15 mouse cellular contexts compared by ENCODE assay signal in genomic region chr4:117031105-117031504, GRCm38 (mm10). TPM values are rescaled to one million over a fixed set of nuclear protein-coding genes. Genes with fewer than 3 reads are reported as not detected.
DNase-seq lines count a peak whose midpoint lies in the region; ATAC-seq and TF ChIP-seq lines count a peak whose summit lies in the region.
"Had no signal": no experiment of that assay in that cellular context is flagged by ENCODE, and none has a peak within 500 bp of the region (broad histone marks: within the 10 kb centered on the region; RNA-seq: fewer than 3 reads in every experiment).

No protein-coding gene starts in this region.

- H3K9me3 ChIP-seq in midbrain, postnatal 0 days (ENCODE audit: low read length) = no peaks in the 10 kb centered on the region
- H3K9me3 ChIP-seq in midbrain, embryonic 13.5 days = no peaks in the 10 kb centered on the region
- no peaks in the 10 kb centered on the region for H3K9me3 ChIP-seq in stomach, postnatal 0 days (ENCODE audit: control insufficient read depth, low read length)
- H3K9me3 ChIP-seq: neural tube, embryonic 15.5 days had no signal

- TF ChIP-seq POLR2A in kidney, adult 2 months (IDR thresholded peaks at IDR 0.05; ENCODE audit: low read depth, low read length) = no peak

- no peak for TF ChIP-seq EP300 in stomach, postnatal 0 days (optimal IDR thresholded peaks at IDR 0.05)

- no peak overlapping the region for H3K4me2 ChIP-seq in midbrain, postnatal 0 days (ENCODE audit: low read depth, low read length, poor library complexity, severe bottlenecking)
- no peak overlapping the region for H3K4me2 ChIP-seq in midbrain, embryonic 13.5 days (replicated peaks)
- no peak overlapping the region for H3K4me2 ChIP-seq in stomach, postnatal 0 days (replicated peaks; ENCODE audit: low read depth)
- H3K4me2 ChIP-seq: neural tube, embryonic 15.5 days had no signal

- no peak for ATAC-seq in midbrain, postnatal 0 days (ENCODE audit: low FRiP score)
- no peak for ATAC-seq in midbrain, embryonic 13.5 days
- no peak for ATAC-seq in stomach, postnatal 0 days (ENCODE audit: low FRiP score, low TSS enrichment)
- ATAC-seq: inflammation-experienced regulatory T-cells, adult 6 months had no signal

- H3K4me1 ChIP-seq in kidney, adult 2 months (ENCODE audit: control insufficient read depth, insufficient read depth, low read length) = no peaks in the 10 kb centered on the region
- no peaks in the 10 kb centered on the region for H3K4me1 ChIP-seq in midbrain, postnatal 0 days (ENCODE audit: insufficient read depth, low read length)
- H3K4me1 ChIP-seq in midbrain, embryonic 13.5 days (replicated peaks) = no peaks in the 10 kb centered on the region
- no peaks in the 10 kb centered on the region for H3K4me1 ChIP-seq in stomach, postnatal 0 days (replicated peaks; ENCODE audit: control insufficient read depth, insufficient read depth)
- H3K4me1 ChIP-seq: neural tube, embryonic 15.5 days had no signal

- no peaks in the 10 kb centered on the region for H3K27me3 ChIP-seq in kidney, adult 2 months (replicated peaks; ENCODE audit: control insufficient read depth, insufficient read depth, low read length)
- H3K27me3 ChIP-seq in midbrain, postnatal 0 days (ENCODE audit: insufficient read depth, low read length) = no peaks in the 10 kb centered on the region
- H3K27me3 ChIP-seq in midbrain, embryonic 13.5 days = no peaks in the 10 kb centered on the region
- no peaks in the 10 kb centered on the region for H3K27me3 ChIP-seq in stomach, postnatal 0 days (ENCODE audit: control insufficient read depth, insufficient read depth, low read length)
- H3K27me3 ChIP-seq: neural tube, embryonic 15.5 days had no signal

- no peaks in the 10 kb centered on the region; the same call in 1 of the 2 replicates for H3K36me3 ChIP-seq in kidney, adult 2 months (ENCODE audit: control insufficient read depth, insufficient read depth, low read length)
- H3K36me3 ChIP-seq in midbrain, postnatal 0 days (ENCODE audit: insufficient read depth, low read length) = peaks cover 8% of the 10 kb centered on the region
- peaks cover 20% of the 10 kb centered on the region for H3K36me3 ChIP-seq in midbrain, embryonic 13.5 days
- H3K36me3 ChIP-seq in stomach, postnatal 0 days (ENCODE audit: control insufficient read depth, insufficient read depth, low read length) = no peaks in the 10 kb centered on the region; the same call in 1 of the 2 replicates

- TF ChIP-seq CTCF in kidney, adult 2 months (conservative IDR thresholded peaks at IDR 0.05; ENCODE audit: insufficient read depth, insufficient read length, low read depth, low read length) = peak; percentile 29; the same call in 1 of the 2 replicates
- TF ChIP-seq CTCF in midbrain, postnatal 0 days (IDR thresholded peaks at IDR 0.05) = peak; percentile 48
- peak; percentile 44 for TF ChIP-seq CTCF in stomach, postnatal 0 days (IDR thresholded peaks at IDR 0.05; ENCODE audit: low read depth)

- peak; percentile 14 for DNase-seq in kidney, adult 2 months
- DNase-seq in kidney, postnatal 4 days = no peak
- peak; percentile 9 for DNase-seq in midbrain, postnatal 0 days (ENCODE audit: low spot score)
- DNase-seq in R1 (ENCODE audit: low read depth, low spot score) = peak; percentile 27
- DNase-seq in stomach, postnatal 0 days (ENCODE audit: low spot score) = no peak
- no peak for DNase-seq in urinary bladder, postnatal 25 days (ENCODE audit: low spot score)
- no peak for DNase-seq in left cerebral cortex, postnatal 4 days
- DNase-seq: adrenal gland, postnatal 10 days; cerebellum, adult 9-11 months; liver; spleen, adult 18-20 months had no signal

- no peak overlapping the region for H3K27ac ChIP-seq in kidney, adult 2 months (ENCODE audit: insufficient read depth, low read depth, low read length)
- H3K27ac ChIP-seq in midbrain, postnatal 0 days (ENCODE audit: low read depth, low read length) = no peak overlapping the region
- no peak overlapping the region for H3K27ac ChIP-seq in midbrain, embryonic 13.5 days
- H3K27ac ChIP-seq in stomach, postnatal 0 days (replicated peaks) = no peak overlapping the region
- H3K27ac ChIP-seq: macrophage; neural tube, embryonic 15.5 days had no signal

- H3K9ac ChIP-seq in midbrain, postnatal 0 days (replicated peaks; ENCODE audit: low read length, poor library complexity, severe bottlenecking) = no peak overlapping the region
- H3K9ac ChIP-seq in midbrain, embryonic 13.5 days (replicated peaks) = no peak overlapping the region
- H3K9ac ChIP-seq in stomach, postnatal 0 days (ENCODE audit: low read length) = no peak overlapping the region
- H3K9ac ChIP-seq: neural tube, embryonic 15.5 days had no signal

- H3K4me3 ChIP-seq in kidney, adult 2 months (ENCODE audit: insufficient read depth, low read depth, low read length) = no peak overlapping the region
- H3K4me3 ChIP-seq in midbrain, postnatal 0 days (ENCODE audit: low read depth, low read length) = no peak overlapping the region
- H3K4me3 ChIP-seq in midbrain, embryonic 13.5 days (replicated peaks) = no peak overlapping the region
- H3K4me3 ChIP-seq in stomach, postnatal 0 days (ENCODE audit: low read depth, low read length) = no peak overlapping the region
- H3K4me3 ChIP-seq: neural tube, embryonic 15.5 days had no signal

- intact Hi-C loops in left cerebral cortex, postnatal 4 days (cut with DNase I) = no loop called here

- WGBS in kidney, adult 2 months = 91% methylated on average over 1 of the region's 1 CpGs
- WGBS in midbrain, postnatal 0 days = 100% methylated on average over 1 of the region's 1 CpGs
- 95% methylated on average over 1 of the region's 1 CpGs for WGBS in midbrain, embryonic 13.5 days
- WGBS in stomach, postnatal 0 days = 94% methylated on average over 1 of the region's 1 CpGs

RNA-seq across cellular contexts. Expression of gene Eif2b3, which starts 11.9 kb away (rescaled TPM):
- 8.0 and 9.2 TPM in 2 replicates for polyA plus RNA-seq in kidney, adult 2 months (2012; rRNA removed)
- total RNA-seq in midbrain, postnatal 0 days (2014; rRNA removed) = 20.7 and 21.7 TPM in 2 replicates
- polyA plus RNA-seq in midbrain, postnatal 0 days (2015; fragmentation: Nextera tagmentation; extraction: Ambion mirVana) = 57.5 and 58.4 TPM in 2 replicates
- 45.5 and 50.2 TPM in 2 replicates for polyA plus RNA-seq in midbrain, embryonic 13.5 days (2015; fragmentation: Nextera tagmentation; extraction: Ambion mirVana)
- polyA plus RNA-seq in stomach, postnatal 0 days (2015; fragmentation: Nextera tagmentation; extraction: Ambion mirVana) = 29.9 and 30.1 TPM in 2 replicates
- total RNA-seq in left cerebral cortex, postnatal 4 days (2021) = 10 to 100 TPM; 27.0 to 30.2 TPM

RNA-seq across cellular contexts. Expression of gene Hectd3, which starts 36.0 kb away (rescaled TPM):
- polyA plus RNA-seq in kidney, adult 2 months (2012; rRNA removed) = 51.9 and 66.1 TPM in 2 replicates
- total RNA-seq in midbrain, postnatal 0 days (2014; rRNA removed) = 45.5 and 46.5 TPM in 2 replicates
- polyA plus RNA-seq in midbrain, postnatal 0 days (2015; fragmentation: Nextera tagmentation; extraction: Ambion mirVana) = 20.2 and 22.6 TPM in 2 replicates
- polyA plus RNA-seq in midbrain, embryonic 13.5 days (2015; fragmentation: Nextera tagmentation; extraction: Ambion mirVana) = 18.3 and 20.2 TPM in 2 replicates
- 6.3 and 7.4 TPM in 2 replicates for polyA plus RNA-seq in stomach, postnatal 0 days (2015; fragmentation: Nextera tagmentation; extraction: Ambion mirVana)
- 10 to 100 TPM; 60.7 to 61.1 TPM for total RNA-seq in left cerebral cortex, postnatal 4 days (2021)

RNA-seq across cellular contexts. Expression of gene Urod, which starts 36.9 kb away (rescaled TPM):
- 107 and 114 TPM in 2 replicates for polyA plus RNA-seq in kidney, adult 2 months (2012; rRNA removed)
- total RNA-seq in midbrain, postnatal 0 days (2014; rRNA removed) = 25.5 and 50.0 TPM in 2 replicates
- polyA plus RNA-seq in midbrain, postnatal 0 days (2015; fragmentation: Nextera tagmentation; extraction: Ambion mirVana) = 36.6 and 36.8 TPM in 2 replicates
- 73.4 and 73.6 TPM in 2 replicates for polyA plus RNA-seq in midbrain, embryonic 13.5 days (2015; fragmentation: Nextera tagmentation; extraction: Ambion mirVana)
- polyA plus RNA-seq in stomach, postnatal 0 days (2015; fragmentation: Nextera tagmentation; extraction: Ambion mirVana) = 38.3 and 47.3 TPM in 2 replicates
- 10 to 100 TPM; 28.2 to 30.7 TPM for total RNA-seq in left cerebral cortex, postnatal 4 days (2021)

Comparison
In these comparisons a context has a peak if more than half of its experiments do, and no peak if none do; other contexts are left out.
1. DNase-seq: peak in kidney, adult 2 months (single experiment), midbrain, postnatal 0 days (single experiment) and R1 (single experiment); none in kidney, postnatal 4 days (0 of 2), stomach, postnatal 0 days (single experiment), urinary bladder, postnatal 25 days (single experiment) and left cerebral cortex, postnatal 4 days (single experiment).
2. Peak in every context shown above with its lines, with median percentiles within 50 percentile points of each other: CTCF ChIP-seq.